In the genomic region with DNA sequence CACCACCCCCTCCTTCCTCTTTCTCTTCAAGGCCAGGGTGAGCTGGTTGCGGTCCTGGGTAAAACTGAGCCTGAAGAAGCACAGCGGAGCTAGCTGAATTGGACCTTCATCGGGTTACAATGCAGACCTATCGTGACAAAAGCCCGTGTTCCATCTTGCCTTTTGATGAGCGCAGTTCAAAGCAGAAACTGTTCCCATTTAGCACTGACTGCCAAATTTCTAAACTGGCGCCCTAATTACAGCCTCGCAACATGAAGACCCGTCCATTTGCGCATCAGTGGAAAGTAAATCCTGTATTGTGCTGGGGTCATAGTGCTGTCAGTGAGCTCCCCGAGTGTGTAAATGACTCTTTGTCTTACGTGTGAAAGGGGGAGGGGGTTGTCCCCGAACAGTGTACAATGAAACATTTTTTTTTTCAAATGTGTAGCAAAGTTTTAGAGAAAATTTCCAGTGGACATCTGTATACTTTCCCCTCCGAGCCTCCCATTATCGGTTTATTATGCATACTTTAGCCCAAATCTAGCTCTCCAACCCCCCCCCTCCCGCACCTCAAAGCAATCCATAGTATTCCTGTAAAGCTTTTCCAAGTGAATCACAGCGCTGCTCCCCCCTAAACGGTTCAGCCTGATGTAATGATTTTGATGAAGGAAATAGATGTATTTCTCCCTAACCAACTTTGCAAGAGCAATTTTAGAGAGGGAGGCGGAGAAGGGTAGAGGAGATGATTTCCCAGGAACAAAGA, we compare ENCODE assay signal across 10 mouse cellular contexts.
A peak's percentile ranks its signal among the peaks of the same experiment; 100 is the strongest.
DNase-seq lines count a peak whose midpoint lies in the region; ATAC-seq and TF ChIP-seq lines count a peak whose summit lies in the region.
"Had no signal": no experiment of that assay in that cellular context is flagged by ENCODE, and none has a peak within 500 bp of the region (broad histone marks: within the 10 kb centered on the region; RNA-seq: fewer than 3 reads in every experiment).

No protein-coding gene starts in this region.

- no peak overlapping the region for H3K9ac ChIP-seq in embryonic facial prominence, embryonic 14.5 days (ENCODE audit: low read depth, low read length)
- no peak overlapping the region; the same call in 1 of the 2 replicates for H3K9ac ChIP-seq in hindbrain, embryonic 16.5 days (ENCODE audit: low read depth, low read length)
- no peak overlapping the region for H3K9ac ChIP-seq in midbrain, embryonic 16.5 days (ENCODE audit: low read depth, low read length)
- H3K9ac ChIP-seq in intestine, postnatal 0 days (ENCODE audit: low read depth, low read length) = no peak overlapping the region

- no peaks in the 10 kb centered on the region for H3K4me1 ChIP-seq in embryonic facial prominence, embryonic 14.5 days (ENCODE audit: control insufficient read depth, insufficient read depth, low read length)
- H3K4me1 ChIP-seq in hindbrain, embryonic 16.5 days (ENCODE audit: control insufficient read depth, insufficient read depth, low read depth, low read length) = no peaks in the 10 kb centered on the region
- H3K4me1 ChIP-seq in midbrain, embryonic 16.5 days (ENCODE audit: control insufficient read depth, insufficient read depth, low read length) = no peaks in the 10 kb centered on the region
- H3K4me1 ChIP-seq in intestine, postnatal 0 days (replicated peaks; ENCODE audit: control insufficient read depth, insufficient read depth, low read length) = no peaks in the 10 kb centered on the region

- TF ChIP-seq CTCF in intestine, postnatal 0 days (IDR thresholded peaks at IDR 0.05; ENCODE audit: low read depth) = no peak

- no peak for DNase-seq in frontal cortex, postnatal 36 days (ENCODE audit: low spot score in 2 of 2)
- DNase-seq in embryonic facial prominence, embryonic 14.5 days (ENCODE audit: low spot score) = peak; percentile 26
- no peak for DNase-seq in yolk sac, embryonic 10.5 days (ENCODE audit: low spot score)
- no peak for DNase-seq in gastrocnemius, adult 8-10 months (ENCODE audit: low spot score in 2 of 2)
- DNase-seq: kidney, adult 8-10 months had no signal

- 50% methylated on average over 19 of the region's 19 CpGs for WGBS in embryonic facial prominence, embryonic 14.5 days
- WGBS in hindbrain, embryonic 16.5 days = 32% methylated on average over 19 of the region's 19 CpGs
- 25% methylated on average over 19 of the region's 19 CpGs for WGBS in midbrain, embryonic 16.5 days
- WGBS in intestine, postnatal 0 days = 85% methylated on average over 19 of the region's 19 CpGs

- no peaks in the 10 kb centered on the region for H3K27me3 ChIP-seq in embryonic facial prominence, embryonic 14.5 days (replicated peaks; ENCODE audit: control insufficient read depth, insufficient read depth, low read length)
- no peaks in the 10 kb centered on the region for H3K27me3 ChIP-seq in hindbrain, embryonic 16.5 days (replicated peaks; ENCODE audit: control insufficient read depth, insufficient read depth, low read length)
- H3K27me3 ChIP-seq in midbrain, embryonic 16.5 days (ENCODE audit: control insufficient read depth, insufficient read depth, low read depth, low read length) = no peaks in the 10 kb centered on the region
- no peaks in the 10 kb centered on the region for H3K27me3 ChIP-seq in intestine, postnatal 0 days (replicated peaks; ENCODE audit: control insufficient read depth, insufficient read depth, low read length)
- H3K27me3 ChIP-seq: Patski had no signal

- H3K27ac ChIP-seq in embryonic facial prominence, embryonic 14.5 days (replicated peaks; ENCODE audit: low read depth, low read length) = no peak overlapping the region
- no peak overlapping the region for H3K27ac ChIP-seq in hindbrain, embryonic 16.5 days (ENCODE audit: low read depth, low read length)
- no peak overlapping the region for H3K27ac ChIP-seq in midbrain, embryonic 16.5 days (ENCODE audit: low read length)
- H3K27ac ChIP-seq in intestine, postnatal 0 days (ENCODE audit: low read depth, low read length) = no peak overlapping the region

- H3K36me3 ChIP-seq in embryonic facial prominence, embryonic 14.5 days (ENCODE audit: control insufficient read depth, insufficient read depth, low read length) = no peaks in the 10 kb centered on the region
- H3K36me3 ChIP-seq in hindbrain, embryonic 16.5 days (ENCODE audit: control insufficient read depth, insufficient read depth, low read length) = no peaks in the 10 kb centered on the region
- H3K36me3 ChIP-seq in midbrain, embryonic 16.5 days (ENCODE audit: control insufficient read depth, insufficient read depth, low read length) = no peaks in the 10 kb centered on the region
- no peaks in the 10 kb centered on the region for H3K36me3 ChIP-seq in intestine, postnatal 0 days (ENCODE audit: control insufficient read depth, insufficient read depth)

- no peak overlapping the region for H3K4me3 ChIP-seq in embryonic facial prominence, embryonic 14.5 days (ENCODE audit: low read depth, low read length)
- H3K4me3 ChIP-seq in hindbrain, embryonic 16.5 days (ENCODE audit: low read length) = peak overlapping the region; percentile 8; the same call in 1 of the 2 replicates
- no peak overlapping the region for H3K4me3 ChIP-seq in midbrain, embryonic 16.5 days (ENCODE audit: low read depth, low read length)
- H3K4me3 ChIP-seq in intestine, postnatal 0 days (ENCODE audit: low read depth, low read length) = no peak overlapping the region

- H3K9me3 ChIP-seq in embryonic facial prominence, embryonic 14.5 days (ENCODE audit: control insufficient read depth, low read length) = no peaks in the 10 kb centered on the region
- no peaks in the 10 kb centered on the region for H3K9me3 ChIP-seq in hindbrain, embryonic 16.5 days (ENCODE audit: control insufficient read depth, low read length)
- H3K9me3 ChIP-seq in midbrain, embryonic 16.5 days (replicated peaks; ENCODE audit: control insufficient read depth, low read length, poor library complexity, severe bottlenecking) = no peaks in the 10 kb centered on the region
- H3K9me3 ChIP-seq in intestine, postnatal 0 days (ENCODE audit: control insufficient read depth) = no peaks in the 10 kb centered on the region

- peak; percentile 53 for ATAC-seq in frontal cortex, adult (ENCODE audit: low TSS enrichment)
- no peak for ATAC-seq in embryonic facial prominence, embryonic 14.5 days (ENCODE audit: low read depth)
- ATAC-seq in hindbrain, embryonic 16.5 days = no peak
- ATAC-seq in midbrain, embryonic 16.5 days = no peak; the same call in 1 of the 2 replicates
- no peak for ATAC-seq in intestine, postnatal 0 days
- ATAC-seq: Patski had no signal

- H3K4me2 ChIP-seq in embryonic facial prominence, embryonic 14.5 days (ENCODE audit: low read depth, low read length) = peak overlapping the region; percentile 37
- H3K4me2 ChIP-seq in hindbrain, embryonic 16.5 days (ENCODE audit: low read length) = peak overlapping the region; percentile 41
- peak overlapping the region; percentile 46 for H3K4me2 ChIP-seq in midbrain, embryonic 16.5 days (ENCODE audit: low read length)
- no peak overlapping the region for H3K4me2 ChIP-seq in intestine, postnatal 0 days (replicated peaks; ENCODE audit: low read depth)
